Mouse (Mus musculus) midbrain, postnatal 0 days (tissue): ENCODE measurements at regions not wholly inside any gene's neighbourhood (a gene's known extent, or its start where the extent isn't known, plus 50 kb on each side); places are given as distances from the start of the nearest gene placed in this dataset.
A peak's percentile ranks its signal among the peaks of the same experiment; 100 is the strongest.

Experiments used
- ATAC-seq: fragments of 200-750 bp; cut with Nextera tagmentation; 2 replicates; pipeline ENCODE4 v1.8.0; 2017; ENCODE audit warnings: moderate number of reproducible peaks, mild to moderate bottlenecking, moderate TSS enrichment, moderate library complexity; ENCODE audit not compliant: low FRiP score
- DNase-seq: peaks from one replicate; pipeline ENCODE4 v3.0.0-alpha.2; 2015; ENCODE audit warnings: low spot score
- H3K27ac ChIP-seq: fragments of 300-500 bp; sonication (generic); 2 replicates; pipeline ENCODE4 v1.5.1; 2014; ENCODE audit warnings: low read depth, mild to moderate bottlenecking, low read length, mixed read lengths
- H3K27me3 ChIP-seq: fragments of 300-500 bp; sonication (generic); 2 replicates; pipeline ENCODE4 v1.6.1; 2014; ENCODE audit warnings: low read length, control low read depth, mixed read lengths; ENCODE audit not compliant: insufficient read depth
- H3K36me3 ChIP-seq: fragments of 300-500 bp; sonication (generic); 2 replicates; pipeline ENCODE4 v1.6.1; 2014; ENCODE audit warnings: low read length, control low read depth, mixed read lengths; ENCODE audit not compliant: insufficient read depth
- H3K4me1 ChIP-seq: fragments of 300-500 bp; sonication (generic); 2 replicates; pipeline ENCODE4 v1.6.1; 2014; ENCODE audit warnings: mild to moderate bottlenecking, control low read depth, antibody characterized with exemption, low read length, mixed read lengths; ENCODE audit not compliant: insufficient read depth
- H3K4me2 ChIP-seq: fragments of 300-500 bp; sonication (generic); 2 replicates; pipeline ENCODE4 v1.6.1; 2014; ENCODE audit warnings: low read depth, mild to moderate bottlenecking, low read length, mixed read lengths; ENCODE audit not compliant: poor library complexity, severe bottlenecking
- H3K4me3 ChIP-seq: fragments of 300-500 bp; sonication (generic); 2 replicates; pipeline ENCODE4 v1.5.1; 2014; ENCODE audit warnings: low read depth, mild to moderate bottlenecking, low read length, moderate library complexity
- H3K9ac ChIP-seq: fragments of 300-500 bp; sonication (generic); replicated peaks from 2 replicates; pipeline ENCODE4 v1.6.1; 2014; ENCODE audit warnings: mild to moderate bottlenecking, low read length, moderate library complexity, mixed read lengths; ENCODE audit not compliant: poor library complexity, severe bottlenecking
- H3K9me3 ChIP-seq: fragments of 300-500 bp; sonication (generic); 2 replicates; pipeline ENCODE4 v1.6.1; 2016; ENCODE audit warnings: low read length, control low read depth
- CTCF ChIP-seq: IDR thresholded peaks from 2 replicates; pipeline ENCODE4 v1.5.1; 2016; ENCODE audit warnings: antibody characterized with exemption, mild to moderate bottlenecking
- WGBS: fragments of 180-500 bp; shearing (Covaris S2); extraction: QIAGEN DNeasy Blood & Tissue Kit; methylation state at CpG from one replicate; pipeline ENCODE4 v1.1.7; 2014; 5-methylcytosine and 5-hydroxymethylcytosine counted together

DNA sequence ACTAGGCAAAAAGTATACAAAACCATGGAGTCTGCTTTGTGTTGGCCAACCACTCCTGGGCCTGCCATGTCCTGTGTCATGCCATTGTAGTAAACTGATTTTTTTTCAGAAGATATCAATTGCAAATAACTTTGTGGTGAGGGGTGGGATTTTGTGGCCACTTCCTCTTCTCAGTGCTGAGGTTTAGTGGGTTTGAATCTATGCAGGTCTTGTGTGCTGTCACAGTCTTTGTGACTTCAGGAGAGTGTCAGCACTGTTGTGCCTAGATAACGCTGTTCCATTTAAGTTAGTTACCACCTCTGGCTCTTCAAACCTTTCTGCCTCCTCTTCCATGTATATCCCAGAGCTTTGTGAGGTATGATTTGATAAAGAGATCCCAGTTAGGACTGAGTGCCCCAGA is 216.3 kb upstream of the Lcorl start:
- no peak for DNase-seq

GRCm38 (mm10) chr5:46073136-46073535 is 215.7 kb upstream of the Lcorl start:
- no peak overlapping the region for H3K9ac ChIP-seq
- H3K27me3 ChIP-seq: no peaks in the 10 kb centered on the region
- ATAC-seq (no peak), DNase-seq (no peak)
- no peaks in the 10 kb centered on the region for H3K36me3 ChIP-seq
- H3K9me3 ChIP-seq: no peaks in the 10 kb centered on the region
- no peak overlapping the region for H3K4me2 ChIP-seq
- no peaks in the 10 kb centered on the region for H3K4me1 ChIP-seq
- TF ChIP-seq CTCF: no peak
- no peak overlapping the region for H3K27ac ChIP-seq
- 60% methylated on average over 4 of the region's 4 CpGs for WGBS
- H3K4me3 ChIP-seq: no peak overlapping the region

More for the DNA sequence above, 216.3 kb upstream of the Lcorl start:
- WGBS: 92% methylated on average over 1 of the region's 1 CpGs
- no peaks in the 10 kb centered on the region for H3K9me3 ChIP-seq
- no peak for TF ChIP-seq CTCF
- no peak overlapping the region for H3K4me3 ChIP-seq
- no peaks in the 10 kb centered on the region for H3K36me3 ChIP-seq
- no peaks in the 10 kb centered on the region for H3K27me3 ChIP-seq
- no peak overlapping the region for H3K9ac ChIP-seq
- H3K4me2 ChIP-seq: no peak overlapping the region
- no peak for ATAC-seq
- no peaks in the 10 kb centered on the region for H3K4me1 ChIP-seq
- no peak overlapping the region for H3K27ac ChIP-seq

DNA sequence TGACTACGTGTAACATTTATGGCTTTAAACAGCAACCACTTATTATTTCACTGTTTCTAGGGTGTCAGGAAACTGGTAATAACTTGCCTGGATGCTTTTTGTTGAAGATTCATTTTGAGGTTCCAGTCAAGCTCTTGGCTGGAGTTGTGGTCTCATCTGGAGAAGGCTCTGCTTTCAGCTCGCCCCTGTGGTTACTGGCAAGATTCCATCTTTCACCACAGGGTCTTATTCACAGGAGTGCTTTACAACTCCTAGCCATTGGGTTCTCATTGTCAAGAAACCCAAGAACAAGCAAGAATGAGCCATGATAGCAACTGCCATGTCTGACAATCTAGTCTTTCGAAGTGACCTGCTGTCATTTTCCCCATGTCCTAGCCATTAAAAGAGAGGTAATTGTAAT is 202.5 kb upstream of the Lcorl start:
- Histone ChIP-seq H3K4me2 (no peak overlapping the region), H3K27me3 (no peaks in the 10 kb centered on the region), H3K9ac (no peak overlapping the region), H3K36me3 (no peaks in the 10 kb centered on the region), H3K4me1 (no peaks in the 10 kb centered on the region), H3K4me3 (no peak overlapping the region), H3K27ac (no peak overlapping the region), H3K9me3 (no peaks in the 10 kb centered on the region)
- no peak for TF ChIP-seq CTCF
- no peak for DNase-seq
- ATAC-seq: no peak
- WGBS: 84% methylated on average over 3 of the region's 3 CpGs

GRCm38 (mm10) chr5:46054850-46055249 is 197.4 kb upstream of the Lcorl start:
- WGBS: 73% methylated on average over 2 of the region's 2 CpGs
- H3K27me3 ChIP-seq: no peaks in the 10 kb centered on the region
- H3K27ac ChIP-seq: no peak overlapping the region
- H3K4me2 ChIP-seq: no peak overlapping the region
- no peaks in the 10 kb centered on the region for H3K4me1 ChIP-seq
- no peak for DNase-seq
- no peaks in the 10 kb centered on the region for H3K9me3 ChIP-seq
- no peak overlapping the region for H3K9ac ChIP-seq
- no peak for TF ChIP-seq CTCF
- no peak for ATAC-seq
- no peaks in the 10 kb centered on the region for H3K36me3 ChIP-seq
- no peak overlapping the region for H3K4me3 ChIP-seq

DNA sequence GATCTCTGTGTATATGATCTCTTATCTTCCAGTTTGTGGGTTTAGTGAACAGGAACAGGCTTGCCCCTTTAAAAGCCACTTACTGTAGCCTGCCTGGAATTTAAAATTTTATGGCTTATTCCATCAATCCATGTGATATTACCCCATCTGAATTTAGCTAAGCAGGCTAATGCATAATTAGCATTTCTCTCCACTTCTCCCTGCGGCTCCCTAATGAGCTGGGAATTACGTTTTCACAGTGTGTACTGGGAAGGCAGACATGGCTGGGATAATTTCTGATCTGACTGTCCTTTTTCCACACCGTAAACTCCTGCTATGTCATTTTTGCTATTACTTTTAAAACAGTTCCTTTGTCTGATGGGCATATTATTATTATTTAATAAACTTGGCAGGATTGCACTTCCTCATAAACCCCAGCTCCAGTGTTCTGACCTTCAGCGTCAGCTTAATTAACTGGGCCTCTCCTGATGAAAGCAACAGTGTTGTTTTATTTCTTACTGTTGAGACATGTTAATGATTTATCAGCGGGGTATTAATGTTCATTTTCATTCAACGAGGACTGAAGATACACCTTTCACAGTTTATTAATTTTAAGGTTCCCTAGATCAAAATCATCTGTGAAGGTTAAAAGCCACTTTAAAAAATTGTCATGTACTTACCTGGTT is 185.4 kb upstream of the Lcorl start:
- no peaks in the 10 kb centered on the region for H3K4me1 ChIP-seq
- DNase-seq: peak; percentile 42
- TF ChIP-seq CTCF: no peak
- no peak overlapping the region for H3K4me2 ChIP-seq
- no peak overlapping the region for H3K4me3 ChIP-seq
- peak; percentile 34; the same call in 1 of the 2 replicates for ATAC-seq
- H3K27ac ChIP-seq: no peak overlapping the region
- no peak overlapping the region for H3K9ac ChIP-seq
- no peaks in the 10 kb centered on the region for H3K36me3 ChIP-seq
- no peaks in the 10 kb centered on the region for H3K9me3 ChIP-seq
- WGBS: 46% methylated on average over 6 of the region's 6 CpGs
- H3K27me3 ChIP-seq: no peaks in the 10 kb centered on the region

GRCm38 (mm10) chr5:46033008-46033676 is 175.7 kb upstream of the Lcorl start:
- Histone ChIP-seq H3K9me3 (no peaks in the 10 kb centered on the region), H3K4me1 (no peaks in the 10 kb centered on the region), H3K4me3 (no peak overlapping the region), H3K36me3 (no peaks in the 10 kb centered on the region), H3K27me3 (no peaks in the 10 kb centered on the region), H3K27ac (no peak overlapping the region), H3K4me2 (no peak overlapping the region), H3K9ac (no peak overlapping the region)
- 37% methylated on average over 8 of the region's 8 CpGs for WGBS
- TF ChIP-seq CTCF: no peak
- ATAC-seq: 0 out of 2 replicates have a peak, but pooled peaks have one; percentile 16
- peak; percentile 59 for DNase-seq
